Mouse (Mus musculus): ENCODE data around the gene Slc13a1. TPM values are rescaled to one million over a fixed set of nuclear protein-coding genes. Genes with fewer than 3 reads are reported as not detected.
A peak's percentile ranks its signal among the peaks of the same experiment; 100 is the strongest.
"Not testable (repeated sequence)": the region's sequence is repeated elsewhere in the genome, so short reads cannot be mapped to it uniquely, and the experiment has no call there.

Gene Slc13a1
- 0.47 and 0.65 TPM in 2 replicates for total RNA-seq (2014; rRNA removed)
- polyA plus RNA-seq (2015; fragmentation: Nextera tagmentation; extraction: Ambion mirVana): 0.30 and 0.35 TPM in 2 replicates

DNA sequence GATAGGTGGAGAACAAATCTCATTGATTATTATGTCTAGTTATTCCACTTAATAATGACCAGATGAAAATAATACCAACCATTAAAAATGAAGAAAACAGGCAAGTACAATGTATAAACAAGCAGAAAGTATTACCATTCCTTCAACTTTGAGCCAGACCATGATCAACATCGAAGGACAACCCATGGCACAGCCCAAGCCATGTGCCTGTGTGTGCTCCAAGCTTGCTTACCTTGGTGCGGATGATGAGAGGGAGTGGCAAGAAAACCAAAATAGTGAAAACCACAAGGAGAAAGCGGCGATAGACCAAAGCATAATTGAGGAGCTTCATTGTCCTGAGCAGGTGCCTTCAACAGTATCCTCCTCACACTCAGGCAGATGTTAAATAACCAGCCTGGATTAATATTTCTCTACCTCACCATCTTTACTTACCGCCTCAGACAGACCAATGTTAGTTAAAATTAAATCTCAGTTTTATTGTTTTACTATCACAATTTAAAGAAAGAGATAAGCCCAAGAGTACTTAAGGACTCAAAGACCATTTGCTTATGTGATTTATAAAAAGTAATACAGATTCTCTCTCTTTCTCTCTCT is at the start of gene Slc13a1:
Gene Slc13a1 (minus strand): TSS at position 359 of the 594 bp plus-strand sequence.
- no peak within 1 kb of the TSS for H3K9ac ChIP-seq (replicated peaks; ENCODE audit: low read length)

DNA sequence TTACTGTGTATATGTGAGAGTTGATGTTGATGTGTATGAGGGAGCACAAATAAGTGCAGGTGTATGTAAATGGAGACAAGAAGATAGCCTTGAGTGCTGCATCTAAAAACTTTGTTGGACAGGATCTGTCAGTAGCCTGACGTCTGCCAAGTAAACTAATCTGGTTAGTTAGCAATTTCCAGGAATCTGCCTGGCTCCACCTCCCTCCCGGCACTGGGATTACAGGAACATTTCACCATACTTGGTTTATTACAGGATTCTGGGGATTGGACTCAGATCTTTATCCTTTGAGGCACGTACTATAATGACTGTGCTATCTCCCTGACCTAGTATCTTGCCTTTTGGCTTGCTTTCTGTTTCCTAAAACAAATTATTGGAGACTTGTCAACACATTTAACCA is 40.0 kb upstream of the Slc13a1 start:
- Histone ChIP-seq H3K9ac (replicated peaks; ENCODE audit: low read length) (no peak overlapping the region), H3K27me3 (ENCODE audit: insufficient read depth, low read length) (no peaks in the 10 kb centered on the region), H3K27ac (no peak overlapping the region), H3K36me3 (ENCODE audit: insufficient read depth, low read length) (no peaks in the 10 kb centered on the region), H3K4me1 (ENCODE audit: insufficient read depth, low read length) (no peaks in the 10 kb centered on the region), H3K4me3 (ENCODE audit: low read length) (no peak overlapping the region), H3K9me3 (ENCODE audit: low read length) (no peaks in the 10 kb centered on the region), H3K4me2 (ENCODE audit: low read depth, low read length) (no peak overlapping the region)
- ATAC-seq (no peak), DNase-seq (ENCODE audit: low spot score) (no peak)
- no peak for TF ChIP-seq CTCF (IDR thresholded peaks at IDR 0.05; ENCODE audit: low read depth)
- 81% methylated on average over 3 of the region's 3 CpGs for WGBS

More for the DNA sequence above, at the start of gene Slc13a1:
- H3K36me3 ChIP-seq (ENCODE audit: insufficient read depth, low read length): no peaks in the 10 kb centered on the region
- no peak within 1 kb of the TSS for H3K27ac ChIP-seq
- H3K4me3 ChIP-seq (ENCODE audit: low read length): no peak within 1 kb of the TSS
- no peak for TF ChIP-seq CTCF (IDR thresholded peaks at IDR 0.05; ENCODE audit: low read depth)
- ATAC-seq (no peak), DNase-seq (ENCODE audit: low spot score) (no peak)
- H3K4me1 ChIP-seq (ENCODE audit: insufficient read depth, low read length): no peaks in the 10 kb centered on the region
- H3K4me2 ChIP-seq (ENCODE audit: low read depth, low read length): no peak within 1 kb of the TSS
- H3K9me3 ChIP-seq (ENCODE audit: low read length): no peaks in the 10 kb centered on the region
- no peaks in the 10 kb centered on the region for H3K27me3 ChIP-seq (ENCODE audit: insufficient read depth, low read length)
- 90% methylated on average over 5 of the region's 5 CpGs for WGBS

GRCm38 (mm10) chr6:24202226-24202625 is 34.3 kb upstream of the Slc13a1 start:
- no peaks in the 10 kb centered on the region for H3K36me3 ChIP-seq (ENCODE audit: insufficient read depth, low read length)
- H3K4me2 ChIP-seq (ENCODE audit: low read depth, low read length): no peak overlapping the region
- H3K9me3 ChIP-seq (ENCODE audit: low read length): no peaks in the 10 kb centered on the region
- TF ChIP-seq CTCF (IDR thresholded peaks at IDR 0.05; ENCODE audit: low read depth): no peak
- H3K4me1 ChIP-seq (ENCODE audit: insufficient read depth, low read length): no peaks in the 10 kb centered on the region
- H3K27me3 ChIP-seq (ENCODE audit: insufficient read depth, low read length): no peaks in the 10 kb centered on the region
- no peak for DNase-seq (ENCODE audit: low spot score)
- no peak for ATAC-seq
- H3K27ac ChIP-seq: no peak overlapping the region
- H3K9ac ChIP-seq (replicated peaks; ENCODE audit: low read length): no peak overlapping the region
- no peak overlapping the region for H3K4me3 ChIP-seq (ENCODE audit: low read length)
- WGBS: 91% methylated on average over 6 of the region's 6 CpGs

DNA sequence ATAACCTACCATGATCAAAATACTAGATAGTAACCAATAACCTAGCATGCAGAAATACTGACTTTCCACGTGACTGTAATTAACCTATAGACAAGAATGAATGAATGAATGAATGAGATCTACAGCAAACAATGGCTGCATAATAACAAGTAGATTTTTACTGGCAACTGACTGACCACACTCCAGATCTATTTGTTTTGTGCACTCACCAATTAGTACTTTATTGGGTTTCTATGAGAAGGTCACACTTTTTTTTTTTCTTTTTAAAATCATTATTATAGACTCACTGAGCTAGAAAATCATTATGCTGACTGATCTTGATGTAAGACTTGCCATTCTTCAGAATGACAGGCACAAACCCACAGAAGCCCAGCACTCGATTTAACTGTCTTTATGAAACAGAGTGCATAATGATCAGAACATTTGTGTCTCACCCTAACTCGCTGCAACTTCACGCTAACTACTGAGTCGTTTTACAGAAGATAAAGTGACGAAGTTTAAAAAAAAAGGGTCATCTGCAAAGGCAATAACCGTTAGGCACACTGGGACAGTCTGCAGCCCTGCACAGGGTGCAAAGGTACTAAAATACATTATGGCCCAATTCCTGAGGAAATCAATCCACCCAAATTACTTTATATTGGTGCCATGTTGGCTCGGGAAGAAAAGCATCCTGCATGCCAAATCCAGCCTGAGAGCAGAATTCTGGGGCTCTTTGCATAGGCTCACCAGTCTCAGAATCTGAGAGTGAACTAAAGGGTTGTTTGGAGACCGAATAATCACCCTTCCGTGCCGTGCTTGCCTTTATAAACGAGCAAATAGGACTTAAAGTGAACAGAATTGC is 33.0 kb upstream of the Slc13a1 start:
- Histone ChIP-seq H3K9me3 (ENCODE audit: low read length) (no peaks in the 10 kb centered on the region), H3K36me3 (ENCODE audit: insufficient read depth, low read length) (no peaks in the 10 kb centered on the region), H3K27me3 (ENCODE audit: insufficient read depth, low read length) (no peaks in the 10 kb centered on the region), H3K4me2 (ENCODE audit: low read depth, low read length) (0 out of 2 replicates have a peak overlapping the region, but pooled peaks have one; percentile 13), H3K4me1 (ENCODE audit: insufficient read depth, low read length) (no peaks in the 10 kb centered on the region), H3K9ac (replicated peaks; ENCODE audit: low read length) (no peak overlapping the region), H3K4me3 (ENCODE audit: low read length) (no peak overlapping the region), H3K27ac (no peak overlapping the region)
- DNase-seq (ENCODE audit: low spot score) (peak; percentile 44), ATAC-seq (no peak)
- WGBS: 48% methylated on average over 12 of the region's 12 CpGs
- no peak for TF ChIP-seq CTCF (IDR thresholded peaks at IDR 0.05; ENCODE audit: low read depth)

DNA sequence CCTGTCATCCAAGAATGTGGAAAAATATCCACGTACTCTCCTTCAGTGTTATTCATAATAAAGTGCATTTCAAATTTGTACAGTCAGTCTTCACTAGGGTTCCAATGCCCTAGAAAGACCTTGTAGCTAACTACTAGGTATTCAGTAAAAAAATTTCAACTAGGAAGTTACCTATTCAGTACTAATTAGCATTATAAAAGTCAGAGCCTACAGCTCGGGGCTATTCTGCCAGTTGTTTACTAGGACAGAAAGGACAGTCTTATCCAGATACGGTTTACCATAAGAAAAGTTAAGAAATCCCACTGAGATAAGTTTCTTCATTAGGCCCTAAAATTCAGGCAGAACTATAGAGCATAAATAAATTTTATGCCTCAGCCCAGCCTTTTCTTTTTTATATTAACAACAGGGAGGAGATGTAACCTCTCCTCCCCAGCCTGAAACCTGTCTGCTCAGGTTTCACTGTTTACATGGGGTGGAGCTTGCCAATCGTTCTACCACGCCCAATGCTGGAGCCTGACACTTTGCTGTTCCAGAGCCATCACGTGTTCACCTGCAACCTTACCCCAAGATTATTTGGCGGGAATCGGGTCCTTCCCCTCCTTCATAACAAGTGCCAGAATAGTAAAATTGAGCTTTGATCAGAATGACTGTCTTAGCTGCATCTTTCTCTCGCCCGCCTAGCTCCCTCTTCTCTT is 29.8 kb upstream of the Slc13a1 start:
- H3K27ac ChIP-seq; H3K9me3 ChIP-seq (ENCODE audit: low read length); H3K36me3 ChIP-seq (ENCODE audit: insufficient read depth, low read length); H3K4me2 ChIP-seq (ENCODE audit: low read depth, low read length); H3K9ac ChIP-seq (replicated peaks; ENCODE audit: low read length); ATAC-seq; H3K4me3 ChIP-seq (ENCODE audit: low read length); H3K27me3 ChIP-seq (ENCODE audit: insufficient read depth, low read length); H3K4me1 ChIP-seq (ENCODE audit: insufficient read depth, low read length); DNase-seq (ENCODE audit: low spot score): not testable (repeated sequence)
- 87% methylated on average over 10 of the region's 10 CpGs for WGBS

DNA sequence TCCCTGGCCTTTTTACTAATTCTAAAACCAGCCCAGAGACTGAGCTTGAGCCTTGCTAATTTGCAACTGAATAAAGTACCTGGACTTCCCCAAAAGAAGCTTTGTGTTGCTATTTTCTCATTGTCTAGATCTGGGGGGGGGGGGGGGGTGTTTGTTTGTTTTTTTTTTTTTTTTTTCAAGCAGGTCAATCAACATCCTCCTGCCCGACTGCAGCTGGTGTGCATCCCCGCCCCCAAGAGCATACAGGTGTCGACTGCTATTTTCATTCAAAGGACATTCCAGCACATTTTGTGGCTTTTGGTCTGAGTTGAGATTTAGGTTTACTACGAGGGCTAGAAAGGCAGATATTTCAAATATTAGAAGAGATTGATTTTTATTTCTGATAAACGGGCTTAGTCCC is 28.5 kb upstream of the Slc13a1 start:
- not testable (repeated sequence) for H3K9ac ChIP-seq (replicated peaks; ENCODE audit: low read length); ATAC-seq; H3K4me1 ChIP-seq (ENCODE audit: insufficient read depth, low read length); DNase-seq (ENCODE audit: low spot score); H3K4me2 ChIP-seq (ENCODE audit: low read depth, low read length); H3K9me3 ChIP-seq (ENCODE audit: low read length); H3K36me3 ChIP-seq (ENCODE audit: insufficient read depth, low read length); H3K27ac ChIP-seq; H3K27me3 ChIP-seq (ENCODE audit: insufficient read depth, low read length); H3K4me3 ChIP-seq (ENCODE audit: low read length)
- WGBS: 36% methylated on average over 5 of the region's 5 CpGs

Data from hindbrain, postnatal 0 days (tissue).